Mouse (Mus musculus) c-Kit-positive CD71-positive TER-119-positive erythroid progenitor cells, embryonic 14.5 days (primary cell): ENCODE results near the gene Pip5k1b.
A peak's percentile ranks its signal among the peaks of the same experiment; 100 is the strongest.

Experiments used
- DNase-seq: peaks from one replicate; pipeline ENCODE4 v3.0.0-alpha.2; 2013; ENCODE audit warnings: low spot score

Gene Pip5k1b

GRCm38 (mm10) chr19:24307271-24308221, 248.1 kb downstream of the Pip5k1b start:
- DNase-seq = no peak

GRCm38 (mm10) chr19:24306351-24306750, 249.3 kb downstream of the Pip5k1b start:
- no peak for DNase-seq

- DNase-seq = no peak
Observed at GRCm38 (mm10) chr19:24302198-24302597, 253.5 kb downstream of the Pip5k1b start.

GRCm38 (mm10) chr19:24301768-24302148, 253.9 kb downstream of the Pip5k1b start:
- no peak for DNase-seq

GRCm38 (mm10) chr19:24300994-24301767, 254.5 kb downstream of the Pip5k1b start:
- DNase-seq = peak; percentile 72

- DNase-seq = no peak
Observed at GRCm38 (mm10) chr19:24293537-24293936, 262.1 kb downstream of the Pip5k1b start.

GRCm38 (mm10) chr19:24284187-24284586, 271.5 kb downstream of the Pip5k1b start:
- peak; percentile 69 for DNase-seq

GRCm38 (mm10) chr19:24281288-24281980, 274.2 kb downstream of the Pip5k1b start:
- no peak for DNase-seq

GRCm38 (mm10) chr19:24280601-24281228, 275.0 kb downstream of the Pip5k1b start, which contains the start of gene Fxn:
Gene Fxn, minus strand, starts transcription at chr19:24280605.
- DNase-seq = peak; percentile 87

- peak; percentile 97 for DNase-seq
Observed at GRCm38 (mm10) chr19:24279706-24280600, 275.7 kb downstream of the Pip5k1b start.

GRCm38 (mm10) chr19:24278859-24279258, 276.8 kb downstream of the Pip5k1b start:
- DNase-seq = no peak

- DNase-seq = peak; percentile 62
Observed at GRCm38 (mm10) chr19:24274281-24274680, 281.4 kb downstream of the Pip5k1b start.

GRCm38 (mm10) chr19:24271746-24272426, 283.8 kb downstream of the Pip5k1b start:
- peak; percentile 78 for DNase-seq

GRCm38 (mm10) chr19:24271326-24271725, 284.3 kb downstream of the Pip5k1b start:
- DNase-seq = no peak

GRCm38 (mm10) chr19:24268531-24268930, 287.1 kb downstream of the Pip5k1b start:
- DNase-seq = no peak

- DNase-seq = no peak
Observed at GRCm38 (mm10) chr19:24266046-24266830, 289.4 kb downstream of the Pip5k1b start.

GRCm38 (mm10) chr19:24264991-24265390, 290.7 kb downstream of the Pip5k1b start:
- peak; percentile 79 for DNase-seq

GRCm38 (mm10) chr19:24262736-24263135, 292.9 kb downstream of the Pip5k1b start:
- DNase-seq = no peak
